19 mouse cellular contexts compared by ENCODE assay signal in genomic region chr1:87573261-87573660, GRCm38 (mm10). TPM values are rescaled to one million over a fixed set of nuclear protein-coding genes. Genes with fewer than 3 reads are reported as not detected.
DNase-seq lines count a peak whose midpoint lies in the region; ATAC-seq lines count a peak whose summit lies in the region.
"Had no signal": no experiment of that assay in that cellular context is flagged by ENCODE, and none has a peak within 500 bp of the region (broad histone marks: within the 10 kb centered on the region; RNA-seq: fewer than 3 reads in every experiment).

No protein-coding gene starts in this region.

- intact Hi-C loops in left cerebral cortex, postnatal 36 days (cut with DNase I), result no loop called here

- H3K4me2 ChIP-seq in kidney, embryonic 15.5 days, result no peak overlapping the region
- H3K4me2 ChIP-seq in intestine, embryonic 16.5 days (ENCODE audit: low read depth, low read length), result peak overlapping the region; percentile 50
- peak overlapping the region; percentile 21 for H3K4me2 ChIP-seq in liver, embryonic 12.5 days
- H3K4me2 ChIP-seq in stomach, embryonic 15.5 days, result peak overlapping the region; percentile 42
- H3K4me2 ChIP-seq: embryonic facial prominence, embryonic 12.5 days; neural tube, embryonic 13.5 days had no signal

- WGBS in kidney, embryonic 15.5 days, result 61% methylated on average over 5 of the region's 5 CpGs
- WGBS in intestine, embryonic 16.5 days, result 57% methylated on average over 5 of the region's 5 CpGs
- WGBS in liver, embryonic 12.5 days (ENCODE audit: insufficient replicate concordance), result 46% methylated on average over 5 of the region's 5 CpGs
- 51% methylated on average over 5 of the region's 5 CpGs for WGBS in stomach, embryonic 15.5 days

- H3K4me3 ChIP-seq in kidney, embryonic 15.5 days (replicated peaks), result no peak overlapping the region
- H3K4me3 ChIP-seq in intestine, embryonic 16.5 days (ENCODE audit: low read length), result peak overlapping the region; percentile 51
- no peak overlapping the region; the same call in 1 of the 2 replicates for H3K4me3 ChIP-seq in liver, embryonic 12.5 days
- peak overlapping the region; percentile 25 for H3K4me3 ChIP-seq in stomach, embryonic 15.5 days (replicated peaks)
- H3K4me3 ChIP-seq: embryonic facial prominence, embryonic 12.5 days; neural tube, embryonic 13.5 days had no signal

- H3K36me3 ChIP-seq in kidney, embryonic 15.5 days, result no peaks in the 10 kb centered on the region
- no peaks in the 10 kb centered on the region for H3K36me3 ChIP-seq in intestine, embryonic 16.5 days (ENCODE audit: control insufficient read depth, insufficient read depth, low read length)
- no peaks in the 10 kb centered on the region for H3K36me3 ChIP-seq in liver, embryonic 12.5 days
- no peaks in the 10 kb centered on the region for H3K36me3 ChIP-seq in stomach, embryonic 15.5 days
- H3K36me3 ChIP-seq: embryonic facial prominence, embryonic 12.5 days; neural tube, embryonic 13.5 days had no signal

- no peak for ATAC-seq in kidney, embryonic 15.5 days (replicated peaks; ENCODE audit: low FRiP score)
- peak; percentile 17; the same call in 1 of the 2 replicates for ATAC-seq in intestine, embryonic 16.5 days
- peak; percentile 22 for ATAC-seq in liver, embryonic 12.5 days
- ATAC-seq in stomach, embryonic 15.5 days (ENCODE audit: insufficient read depth, low FRiP score, low read depth), result no peak
- ATAC-seq: activated CD4-positive, CD25-positive, alpha-beta regulatory T cell, adult 4 months had no signal

- H3K4me1 ChIP-seq in kidney, embryonic 15.5 days, result peaks cover 19% of the 10 kb centered on the region
- H3K4me1 ChIP-seq in intestine, embryonic 16.5 days (ENCODE audit: control insufficient read depth, insufficient read depth, low read length), result peaks cover 5% of the 10 kb centered on the region
- no peaks in the 10 kb centered on the region for H3K4me1 ChIP-seq in liver, embryonic 12.5 days
- H3K4me1 ChIP-seq in stomach, embryonic 15.5 days, result peaks cover 16% of the 10 kb centered on the region
- H3K4me1 ChIP-seq: embryonic facial prominence, embryonic 12.5 days had no signal

- no peak overlapping the region for H3K27ac ChIP-seq in kidney, embryonic 15.5 days
- peak overlapping the region; percentile 91 for H3K27ac ChIP-seq in intestine, embryonic 16.5 days (ENCODE audit: low read length)
- H3K27ac ChIP-seq in liver, embryonic 12.5 days, result no peak overlapping the region
- H3K27ac ChIP-seq in stomach, embryonic 15.5 days, result peak overlapping the region; percentile 69
- H3K27ac ChIP-seq: embryonic facial prominence, embryonic 12.5 days; hindbrain, postnatal 0 days; neural tube, embryonic 13.5 days had no signal

- no peaks in the 10 kb centered on the region for H3K27me3 ChIP-seq in kidney, embryonic 15.5 days
- no peaks in the 10 kb centered on the region for H3K27me3 ChIP-seq in intestine, embryonic 16.5 days (replicated peaks; ENCODE audit: control insufficient read depth, insufficient read depth, low read length)
- no peaks in the 10 kb centered on the region; the same call in 1 of the 2 replicates for H3K27me3 ChIP-seq in liver, embryonic 12.5 days (replicated peaks)
- H3K27me3 ChIP-seq in stomach, embryonic 15.5 days (replicated peaks), result no peaks in the 10 kb centered on the region
- H3K27me3 ChIP-seq: embryonic facial prominence, embryonic 12.5 days had no signal

- DNase-seq in kidney, adult 9 months, result peak; percentile 46
- DNase-seq in cerebellum, postnatal 4 days (ENCODE audit: low spot score in 2 of 2), result no peak
- no peak for DNase-seq in left cerebral cortex, postnatal 36 days (ENCODE audit: low spot score in 2 of 2)
- DNase-seq: adrenal gland, postnatal 14 days; B cell, adult 2 months; cerebellum, adult 8-10 months; gastrocnemius, postnatal 10 days; heart, adult 18-20 months; heart, postnatal 4 days; right cerebral cortex, postnatal 25 days had no signal

- no peaks in the 10 kb centered on the region for H3K9me3 ChIP-seq in kidney, embryonic 15.5 days (replicated peaks)
- H3K9me3 ChIP-seq in intestine, embryonic 16.5 days (ENCODE audit: control insufficient read depth, low read length), result no peaks in the 10 kb centered on the region
- H3K9me3 ChIP-seq in liver, embryonic 12.5 days (replicated peaks), result no peaks in the 10 kb centered on the region
- H3K9me3 ChIP-seq in stomach, embryonic 15.5 days, result no peaks in the 10 kb centered on the region
- H3K9me3 ChIP-seq: embryonic facial prominence, embryonic 12.5 days had no signal

- H3K9ac ChIP-seq in kidney, embryonic 15.5 days, result no peak overlapping the region
- peak overlapping the region; percentile 64 for H3K9ac ChIP-seq in intestine, embryonic 16.5 days (ENCODE audit: low read depth, low read length)
- H3K9ac ChIP-seq in liver, embryonic 12.5 days, result no peak overlapping the region
- no peak overlapping the region for H3K9ac ChIP-seq in stomach, embryonic 15.5 days
- H3K9ac ChIP-seq: embryonic facial prominence, embryonic 12.5 days; neural tube, embryonic 13.5 days had no signal

RNA-seq across cellular contexts. Expression of gene Ngef, which starts 0.4 kb away (rescaled TPM):
- polyA plus RNA-seq in kidney, embryonic 15.5 days (2015; fragmentation: Nextera tagmentation; extraction: Ambion mirVana), result 1.6 and 2.2 TPM in 2 replicates
- polyA plus RNA-seq in intestine, embryonic 16.5 days (2015; fragmentation: Nextera tagmentation; extraction: Ambion mirVana), result 20.0 and 23.8 TPM in 2 replicates
- 2.5 and 2.9 TPM in 2 replicates for polyA plus RNA-seq in liver, embryonic 12.5 days (2016; fragmentation: Nextera tagmentation; extraction: Ambion mirVana)
- 12.2 and 14.6 TPM in 2 replicates for polyA plus RNA-seq in stomach, embryonic 15.5 days (2015; fragmentation: Nextera tagmentation; extraction: Ambion mirVana)
- 100 to 1,000 TPM; 359 to 394 TPM for total RNA-seq in left cerebral cortex, postnatal 36 days (2021)
- total RNA-seq: monocyte, adult 5-6 weeks had no signal
- polyA plus RNA-seq: activated CD4-positive, CD25-positive, alpha-beta regulatory T cell, adult 4 months had no signal

RNA-seq across cellular contexts. Expression of gene Inpp5d, which starts 46.9 kb away (rescaled TPM):
- polyA plus RNA-seq in kidney, embryonic 15.5 days (2015; fragmentation: Nextera tagmentation; extraction: Ambion mirVana), result 8.8 and 10.2 TPM in 2 replicates
- 3.4 and 5.3 TPM in 2 replicates for polyA plus RNA-seq in intestine, embryonic 16.5 days (2015; fragmentation: Nextera tagmentation; extraction: Ambion mirVana)
- 16.0 and 17.1 TPM in 2 replicates for polyA plus RNA-seq in liver, embryonic 12.5 days (2016; fragmentation: Nextera tagmentation; extraction: Ambion mirVana)
- 5.1 and 6.7 TPM in 2 replicates for polyA plus RNA-seq in stomach, embryonic 15.5 days (2015; fragmentation: Nextera tagmentation; extraction: Ambion mirVana)
- 10 to 100 TPM; 19.8 to 20.5 TPM for total RNA-seq in left cerebral cortex, postnatal 36 days (2021)

Comparison
In these comparisons a context has a peak if more than half of its experiments do, and no peak if none do; other contexts are left out.
1. ATAC-seq: peak in intestine, embryonic 16.5 days (single experiment) and liver, embryonic 12.5 days (single experiment); none in kidney, embryonic 15.5 days (single experiment) and stomach, embryonic 15.5 days (single experiment).
2. H3K27ac ChIP-seq: peak in intestine, embryonic 16.5 days (single experiment) and stomach, embryonic 15.5 days (single experiment); none in kidney, embryonic 15.5 days (single experiment) and liver, embryonic 12.5 days (single experiment).
3. H3K4me3 ChIP-seq: peak in intestine, embryonic 16.5 days (single experiment) and stomach, embryonic 15.5 days (single experiment); none in kidney, embryonic 15.5 days (single experiment) and liver, embryonic 12.5 days (single experiment).